Mouse (Mus musculus) small intestine, adult 2 months (tissue): ENCODE data around the gene Hyal1.

Experiments used
- CTCF ChIP-seq: fragments of 200-500 bp; IDR thresholded peaks from 2 replicates; pipeline ENCODE4 v1.5.1; 2012; ENCODE audit warnings: low read depth, mild to moderate bottlenecking, control low read depth, inconsistent platforms, low read length, moderate library complexity, mixed read lengths; ENCODE audit not compliant: insufficient replicate concordance, insufficient read length; ENCODE audit errors: extremely low read depth
- POLR2A ChIP-seq: fragments of 200-500 bp; IDR thresholded peaks from 2 replicates; pipeline ENCODE4 v1.6.1; 2012; ENCODE audit warnings: low read depth, mild to moderate bottlenecking, control low read depth, inconsistent platforms, low read length, moderate library complexity

- TF ChIP-seq POLR2A: no peak
- no peak for TF ChIP-seq CTCF
These were observed 52.1 kb downstream of the Hyal1 start for GRCm38 (mm10) chr9:107628721-107629410.
